Mouse (Mus musculus) heart, adult 8-10 months (tissue): ENCODE measurements around the gene Scd1. TPM values are rescaled to one million over a fixed set of nuclear protein-coding genes. Genes with fewer than 3 reads are reported as not detected.
A peak's percentile ranks its signal among the peaks of the same experiment; 100 is the strongest.
"Not testable (repeated sequence)": the region's sequence is repeated elsewhere in the genome, so short reads cannot be mapped to it uniquely, and the experiment has no call there.

Source experiments
- DNase-seq: peaks from one replicate; pipeline ENCODE4 v3.0.0; 2022; ENCODE audit warnings: low spot score
- total RNA-seq, 4 experiments: library from RNA; stranded (reverse); gene quantifications; 2 replicates each; pipeline ENCODE4 v1.2.4; 2022

Gene Scd1
- total RNA-seq, 4 experiments from 2014 or later = 14.9 to 24.2 (median 20.9) TPM

DNA sequence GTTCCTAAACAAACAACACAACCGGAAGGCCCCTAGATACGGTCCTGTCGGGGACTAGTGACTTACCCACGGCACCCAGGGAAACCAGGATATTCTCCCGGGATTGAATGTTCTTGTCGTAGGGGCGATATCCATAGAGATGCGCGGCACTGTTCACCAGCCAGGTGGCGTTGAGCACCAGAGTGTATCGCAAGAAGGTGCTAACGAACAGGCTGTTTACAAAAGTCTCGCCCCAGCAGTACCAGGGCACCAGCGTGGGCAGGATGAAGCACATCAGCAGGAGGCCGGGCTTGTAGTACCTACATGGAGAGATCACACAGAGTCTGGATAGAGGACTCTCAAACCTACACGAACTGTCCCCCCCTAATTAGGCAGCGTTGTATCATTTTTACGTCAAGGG lies 7.6 kb downstream of the Scd1 start:
- DNase-seq = no peak

DNA sequence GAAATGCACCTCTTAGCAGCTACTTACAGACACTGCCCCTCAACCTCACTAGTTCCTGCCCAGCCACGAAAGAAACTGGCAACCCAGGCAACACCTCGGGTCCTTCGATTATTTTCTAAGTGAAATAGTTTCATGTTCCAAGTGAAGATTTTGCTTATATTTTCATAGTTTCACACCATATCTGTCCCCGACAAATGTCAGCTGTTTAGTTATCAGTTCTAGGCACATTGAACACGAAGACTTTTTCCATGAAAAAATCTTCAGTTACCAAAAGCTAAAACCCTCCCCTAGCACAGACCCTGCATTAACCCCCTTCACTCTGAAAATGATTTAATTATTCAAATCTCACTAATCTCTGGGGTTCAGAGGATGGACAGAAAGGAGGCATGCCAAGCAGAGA lies 10.9 kb downstream of the Scd1 start:
- no peak for DNase-seq

DNA sequence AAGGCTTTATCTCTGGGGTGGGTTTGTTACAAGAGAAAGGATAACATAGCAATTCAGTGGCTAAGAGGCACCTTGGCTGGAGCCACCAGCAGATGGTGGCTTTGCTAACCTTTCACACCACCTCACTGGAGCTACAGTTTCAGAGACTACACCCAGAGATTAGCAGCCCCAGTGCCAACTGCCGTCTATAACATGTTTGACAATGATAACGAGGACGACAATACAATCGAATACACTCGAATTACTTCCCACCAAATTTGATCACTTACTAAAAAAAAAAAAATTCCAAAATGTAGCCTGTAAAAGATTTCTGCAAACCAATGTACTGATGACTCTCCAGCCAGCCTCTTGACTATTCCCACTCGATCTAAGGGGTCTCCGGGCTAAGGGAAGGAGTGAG lies 12.7 kb downstream of the Scd1 start:
- DNase-seq = no peak

DNA sequence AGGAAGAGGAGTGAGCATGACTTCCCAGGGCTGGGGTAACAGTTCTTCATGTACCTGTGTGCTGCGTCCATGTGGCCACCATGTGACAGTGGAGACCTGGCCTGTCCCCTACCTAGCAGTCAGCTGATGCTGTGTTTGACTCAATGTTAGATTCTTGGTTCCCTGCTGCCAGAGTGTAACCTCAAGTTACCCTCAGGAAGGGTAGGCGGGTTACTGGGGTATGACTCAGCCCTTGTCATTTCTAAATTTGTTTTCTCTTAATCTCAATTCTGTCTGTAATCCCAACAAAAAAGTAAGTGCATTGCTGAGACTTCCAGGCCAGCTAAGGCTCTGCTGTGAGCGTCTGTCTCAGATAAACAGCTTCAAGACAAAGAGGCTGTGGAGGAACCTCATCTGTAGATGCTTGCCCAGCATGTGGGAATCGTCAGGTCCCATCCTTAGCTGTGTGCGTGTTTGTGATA lies 13.7 kb downstream of the Scd1 start:
- DNase-seq = peak; percentile 41

DNA sequence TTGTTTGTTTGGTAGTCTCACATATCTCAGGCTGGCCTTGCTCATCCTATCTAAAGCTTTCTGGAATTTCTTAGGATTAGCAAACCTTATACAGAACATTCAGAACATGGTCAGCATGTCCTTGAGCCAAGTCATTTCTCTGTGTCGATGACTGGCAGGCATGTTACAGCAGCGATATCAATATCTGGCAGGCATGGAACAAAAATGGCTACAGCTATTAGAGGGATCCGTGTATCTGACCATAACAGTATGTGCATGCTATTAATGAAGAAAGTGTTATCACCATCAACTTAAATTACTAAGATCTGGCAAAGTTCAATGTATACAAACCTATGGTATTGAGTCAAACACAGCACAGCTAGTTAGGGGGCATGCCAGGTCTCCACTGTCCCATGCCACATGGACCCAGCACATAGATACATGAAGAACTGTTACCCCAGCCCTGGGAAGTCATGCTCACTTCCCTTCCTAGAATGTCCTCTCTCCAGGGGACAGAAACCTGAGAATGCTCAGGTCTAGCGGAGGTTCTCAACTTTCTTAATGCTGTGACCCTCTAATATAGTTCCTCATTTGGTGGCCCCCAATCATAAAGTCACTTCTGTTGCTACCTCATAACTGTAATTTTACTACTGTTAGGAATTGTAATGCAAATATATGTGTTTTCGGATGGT lies 15.2 kb downstream of the Scd1 start:
- no peak for DNase-seq

DNA sequence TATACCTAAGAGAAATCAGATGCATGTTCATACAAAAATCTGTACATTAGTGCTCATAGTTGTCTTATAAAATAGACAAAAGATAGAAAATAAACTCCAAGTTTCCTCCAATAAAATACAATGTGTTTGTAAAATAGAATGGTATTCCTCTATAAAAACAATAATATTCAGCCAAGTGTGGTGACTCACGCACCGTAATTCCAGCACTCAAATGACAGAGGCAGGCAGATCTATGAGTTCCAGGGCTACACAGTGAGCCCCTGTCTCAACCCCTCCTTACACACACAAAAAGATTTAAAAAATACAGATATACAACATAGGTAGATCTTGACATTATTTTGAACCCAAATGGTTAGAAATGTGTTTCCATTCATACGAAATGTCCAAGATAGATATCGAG lies 15.8 kb downstream of the Scd1 start:
- no peak for DNase-seq

DNA sequence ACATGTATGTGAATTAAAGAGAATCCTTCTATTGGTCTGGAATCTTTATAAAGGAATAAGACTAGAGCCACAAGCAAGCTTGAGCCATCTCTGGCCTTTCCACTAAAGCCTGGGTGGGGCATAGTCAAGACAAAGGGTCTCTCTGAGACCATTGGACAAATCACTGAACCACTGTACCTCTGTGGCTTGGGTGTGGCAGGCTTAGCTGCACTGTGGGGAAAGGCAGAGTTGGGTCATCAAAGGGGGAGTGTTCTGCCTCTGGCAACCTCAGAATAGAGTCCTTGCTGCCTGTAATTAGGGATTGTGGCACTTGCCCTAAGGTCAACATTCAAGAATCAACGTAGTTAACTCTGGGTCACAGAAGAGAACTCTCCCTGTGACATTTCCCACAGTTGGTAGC lies 18.2 kb downstream of the Scd1 start:
- no peak for DNase-seq

DNA sequence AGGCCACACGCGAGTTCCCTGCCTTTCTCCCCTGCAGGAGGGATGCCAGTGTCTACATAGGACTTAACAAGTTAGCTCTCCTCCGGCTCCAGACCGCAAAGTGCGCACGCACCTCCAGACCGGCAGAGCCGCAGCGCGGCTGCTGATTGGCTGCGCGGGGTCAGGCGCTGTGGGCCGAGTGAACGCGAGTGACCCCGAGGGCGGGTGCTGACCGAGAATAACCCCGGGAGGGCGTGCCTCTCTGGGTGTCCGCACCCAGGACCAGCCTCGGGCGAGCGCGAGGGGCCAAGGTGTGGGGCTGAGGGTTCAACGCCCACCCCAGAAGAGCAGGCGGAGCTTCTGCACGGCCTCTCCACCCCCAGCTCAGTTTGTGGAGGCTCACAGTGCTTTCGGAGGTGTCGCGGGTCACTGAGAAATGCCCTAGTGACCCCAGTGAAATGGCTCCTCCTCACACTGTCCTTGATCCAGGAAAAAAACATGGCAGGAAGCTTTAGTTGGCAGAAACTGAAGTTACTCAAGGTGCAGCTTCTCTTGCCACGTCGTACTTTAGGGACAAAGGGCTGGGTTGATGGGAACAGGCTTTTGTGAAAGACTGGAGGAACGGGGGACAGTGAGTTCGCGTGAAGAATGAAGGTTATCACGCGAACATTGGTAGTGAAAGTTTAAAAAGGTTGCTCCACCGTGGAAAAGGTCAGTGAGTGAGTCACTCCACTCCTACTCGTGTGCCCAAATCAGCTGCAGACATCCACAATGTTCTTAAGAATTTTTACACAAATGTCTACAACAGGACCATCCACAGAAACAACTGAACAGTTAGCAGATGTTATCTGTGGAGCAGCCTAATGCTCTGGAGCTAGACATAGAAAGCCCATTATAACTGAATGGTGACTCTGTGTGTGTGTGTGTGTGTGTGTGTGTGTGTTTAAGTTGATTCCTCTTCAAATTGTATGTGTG lies 18.9 kb downstream of the Scd1 start:
- DNase-seq = peak; percentile 95

DNA sequence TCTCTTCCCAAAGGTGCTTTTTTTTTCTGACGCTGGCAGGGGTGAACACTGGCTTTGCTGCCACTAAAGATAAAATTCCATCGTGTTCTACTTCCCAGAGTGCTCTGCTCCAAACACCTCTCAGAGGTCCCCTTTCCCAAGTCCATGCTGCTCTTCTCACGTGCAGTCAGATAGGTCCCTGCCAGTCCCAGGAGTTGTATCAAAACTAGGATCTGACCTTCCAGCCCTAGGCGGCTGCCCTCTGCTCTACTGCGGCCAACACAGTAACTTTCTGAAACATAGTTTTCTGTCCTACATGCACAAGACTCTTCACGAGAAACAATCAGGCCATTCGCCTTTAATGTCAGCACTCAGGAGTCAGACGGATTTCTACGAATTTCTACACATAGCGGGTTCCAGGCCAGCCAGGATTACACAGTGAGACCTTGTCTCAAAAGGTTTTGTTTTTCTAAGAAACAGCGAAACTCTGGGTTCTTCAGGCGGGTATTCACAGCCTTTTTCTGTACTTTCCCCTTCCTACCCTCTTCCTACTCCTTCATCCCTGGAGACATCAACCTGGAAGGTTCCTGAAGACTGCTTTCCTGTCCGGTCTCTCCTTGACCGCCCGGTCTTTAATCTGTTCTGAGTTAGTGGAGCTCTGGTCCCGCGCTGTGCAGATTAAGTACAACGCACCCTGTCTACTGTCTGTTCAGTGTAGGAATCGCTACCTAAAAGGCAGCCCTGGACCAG lies 19.8 kb downstream of the Scd1 start:
- DNase-seq = peak; percentile 30

DNA sequence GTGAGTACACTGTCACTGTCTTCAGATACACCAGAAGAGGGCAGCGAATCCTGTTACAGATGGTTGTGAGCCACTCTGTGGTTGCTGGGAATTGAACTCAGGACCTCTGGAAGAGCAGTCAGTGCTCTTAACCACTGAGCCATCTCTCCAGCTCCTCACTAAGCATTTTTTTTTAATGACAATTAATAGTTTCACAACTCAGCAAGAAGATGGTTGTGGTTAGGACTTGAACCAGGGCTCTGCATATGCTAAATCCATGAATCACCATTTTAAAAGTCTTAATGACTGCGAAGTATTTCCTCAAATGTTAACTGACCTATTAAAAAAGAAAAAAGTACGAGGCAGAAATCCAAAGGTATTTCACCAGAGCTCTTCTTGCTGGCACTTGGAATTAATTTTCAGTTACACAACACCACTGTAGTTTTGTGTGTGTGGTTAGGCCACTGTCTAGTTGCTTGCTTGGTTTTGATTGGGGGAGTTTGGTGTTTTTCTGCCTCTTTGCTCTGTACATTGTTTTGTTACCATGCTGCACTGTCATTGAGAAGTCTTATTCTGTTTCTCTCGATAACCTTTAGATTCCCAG lies 20.5 kb downstream of the Scd1 start:
- no peak for DNase-seq

DNA sequence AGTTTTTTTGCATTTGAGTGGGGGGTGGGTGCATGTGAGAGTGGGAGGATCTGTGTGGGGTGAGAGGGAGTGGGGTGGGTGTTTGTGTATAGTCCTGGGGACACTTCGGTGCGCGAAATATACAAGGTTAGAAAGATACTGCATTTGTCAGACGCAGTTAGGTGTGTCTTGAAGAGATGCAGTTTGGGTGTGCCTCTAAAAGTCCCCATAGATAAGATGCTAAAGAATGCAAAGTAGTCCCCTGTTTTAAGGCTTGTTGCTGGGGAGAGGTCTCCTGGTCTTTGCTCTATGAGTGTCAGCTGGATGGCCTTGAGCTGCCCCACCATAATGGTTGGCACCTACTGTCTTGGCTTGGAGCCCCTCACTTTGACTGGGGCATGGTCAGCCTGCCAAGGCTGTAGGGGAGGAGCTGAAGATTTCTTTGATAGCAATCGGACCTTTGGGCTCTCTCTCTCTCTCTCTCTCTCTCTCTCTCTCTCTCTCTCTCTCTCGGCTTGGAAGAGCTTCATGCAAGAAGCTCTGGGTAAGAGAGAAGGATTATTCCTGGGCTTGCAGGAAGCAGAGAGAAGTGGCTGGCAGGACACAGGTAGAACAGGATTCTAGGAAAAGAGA lies 21.7 kb downstream of the Scd1 start:
- DNase-seq = no peak

DNA sequence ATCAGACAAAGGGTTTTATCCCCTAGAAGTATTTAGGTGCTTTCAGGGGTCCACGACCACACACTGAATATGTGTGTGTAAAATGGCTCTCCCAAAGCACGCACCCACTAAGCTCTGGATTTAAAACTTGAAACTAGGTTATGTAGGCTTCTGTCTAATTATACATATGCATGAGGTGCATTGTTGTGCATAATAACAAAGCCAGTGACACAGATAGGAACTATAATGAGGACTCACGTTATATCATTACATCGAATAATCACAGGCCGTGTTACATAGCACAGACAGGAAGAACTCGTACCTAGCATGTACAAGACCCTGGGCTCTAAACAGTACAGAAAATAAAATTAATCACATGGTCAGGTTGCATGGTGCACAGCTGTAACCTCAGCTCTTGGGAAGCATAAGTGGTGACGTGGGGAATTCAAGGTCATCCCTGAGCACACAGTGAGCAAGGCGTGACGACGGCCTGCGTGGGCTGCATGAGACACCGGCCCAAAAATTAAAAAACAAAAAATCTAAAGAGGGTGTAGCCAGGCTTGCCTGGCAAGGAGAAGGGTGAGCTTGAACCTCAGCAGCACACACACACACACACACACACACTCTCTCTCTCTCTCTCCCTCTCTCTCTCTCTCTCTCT lies 24.9 kb downstream of the Scd1 start:
- no peak for DNase-seq

DNA sequence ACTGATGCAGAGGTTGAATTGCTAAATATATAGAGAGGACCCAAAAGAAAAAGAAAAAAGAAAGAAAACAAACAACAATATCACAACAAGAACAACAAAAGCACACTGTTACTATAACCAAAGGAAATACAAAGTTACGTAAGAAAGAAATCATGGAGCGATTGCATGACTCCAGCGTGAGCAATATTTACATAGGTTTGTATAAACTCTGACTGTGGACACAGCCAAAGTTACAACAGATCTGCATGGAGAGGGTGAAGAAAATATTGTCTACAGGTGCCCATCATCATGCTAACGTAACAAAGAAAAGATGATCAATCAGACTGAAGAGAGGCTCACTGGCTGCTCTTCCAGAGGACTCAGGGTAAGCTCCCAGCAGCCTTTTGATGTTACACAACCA lies 27.6 kb downstream of the Scd1 start:
- no peak for DNase-seq

DNA sequence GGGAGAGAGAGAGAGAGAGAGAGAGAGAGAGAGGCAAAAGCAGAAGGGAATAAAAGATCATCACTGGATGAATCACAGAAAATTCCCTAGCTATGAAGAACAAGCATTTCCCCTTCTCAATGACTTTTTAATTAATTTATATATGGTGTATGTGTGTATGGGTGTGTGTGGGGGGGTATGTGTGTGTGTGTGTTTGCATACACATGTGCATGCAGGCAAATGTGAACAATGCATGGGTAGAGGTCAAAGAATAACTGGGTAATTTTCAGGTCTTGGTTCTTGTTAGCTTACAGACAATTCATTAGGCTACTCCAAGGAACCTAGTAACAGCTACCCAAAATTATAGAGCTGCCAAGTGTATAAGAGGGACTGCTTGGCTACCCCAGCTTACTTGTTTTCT lies 28.6 kb downstream of the Scd1 start:
- no peak for DNase-seq

DNA sequence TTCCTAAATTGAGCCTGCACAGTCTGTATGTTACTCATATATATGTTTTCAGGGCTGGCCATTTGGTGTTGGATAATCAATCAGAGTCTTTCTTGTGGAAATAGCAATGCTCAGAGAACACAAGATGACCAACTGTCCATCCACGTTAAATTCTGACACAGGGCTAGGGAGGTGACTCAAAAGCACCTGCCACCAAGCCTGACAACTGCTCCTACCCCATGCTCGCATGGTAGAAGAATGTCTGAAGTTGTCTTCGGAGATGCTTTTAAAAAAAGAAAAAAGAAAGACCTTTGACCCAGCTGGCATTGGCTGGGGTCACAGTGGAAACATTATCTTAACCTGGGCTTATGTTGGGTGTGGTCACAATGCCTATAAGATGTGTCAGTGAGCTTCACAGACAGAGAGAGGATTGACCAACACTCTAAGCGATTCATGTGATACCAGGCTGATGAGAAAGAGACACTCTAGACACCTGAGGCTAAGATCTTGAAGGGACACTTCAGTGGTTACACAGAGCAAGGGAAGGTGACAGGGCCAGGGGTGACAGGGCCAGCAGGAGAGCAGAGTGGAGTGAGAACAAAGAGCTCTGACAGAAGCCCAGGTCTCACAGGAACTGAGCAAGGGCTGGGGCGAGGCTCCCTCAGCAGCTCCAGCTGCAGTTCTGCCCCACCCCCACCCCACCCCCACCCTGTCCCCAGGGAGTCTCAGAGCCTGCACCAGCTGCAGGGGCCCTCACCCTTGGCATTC lies 29.9 kb downstream of the Scd1 start:
- no peak for DNase-seq

DNA sequence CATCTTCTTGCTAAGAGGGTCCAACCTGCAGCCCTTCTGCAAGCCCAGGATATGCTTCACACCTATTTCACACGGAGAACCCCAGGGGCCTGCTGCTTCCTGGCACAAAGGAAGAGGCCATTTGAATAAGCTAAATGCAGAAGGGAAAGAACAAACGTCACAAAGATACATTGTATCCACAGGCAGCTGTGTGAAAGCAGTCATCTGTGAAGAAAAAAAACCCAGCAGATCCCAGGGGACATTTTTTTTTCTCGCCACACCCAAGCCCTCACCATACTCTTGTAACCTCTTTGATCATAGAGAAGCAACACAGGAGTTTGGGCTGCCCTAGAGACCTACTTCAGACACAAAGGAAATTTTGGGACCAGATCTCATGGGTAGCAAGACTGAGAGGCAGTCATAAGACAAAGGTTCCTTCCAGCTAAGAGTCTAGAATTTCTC lies 31.1 kb downstream of the Scd1 start:
- no peak for DNase-seq

DNA sequence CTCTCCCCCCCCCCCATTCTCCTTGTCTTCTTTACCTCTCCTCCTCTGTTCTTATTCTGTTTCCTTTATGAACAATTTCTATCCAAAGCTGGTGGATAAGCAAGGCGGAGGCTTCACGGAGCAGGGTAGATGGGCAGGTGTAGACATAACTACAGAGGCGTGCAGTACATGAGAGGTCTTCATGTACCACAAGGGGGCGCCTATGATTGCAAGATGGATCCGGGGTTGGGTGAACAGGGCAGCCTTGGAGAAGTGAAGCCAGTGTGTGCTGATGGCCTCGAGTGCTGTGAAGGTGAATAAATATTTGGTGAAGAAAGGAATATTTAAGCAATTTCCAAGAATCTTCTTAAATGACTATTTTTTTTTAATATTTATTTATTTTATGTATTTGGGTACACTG lies 34.7 kb downstream of the Scd1 start:
- DNase-seq = peak; percentile 90

DNA sequence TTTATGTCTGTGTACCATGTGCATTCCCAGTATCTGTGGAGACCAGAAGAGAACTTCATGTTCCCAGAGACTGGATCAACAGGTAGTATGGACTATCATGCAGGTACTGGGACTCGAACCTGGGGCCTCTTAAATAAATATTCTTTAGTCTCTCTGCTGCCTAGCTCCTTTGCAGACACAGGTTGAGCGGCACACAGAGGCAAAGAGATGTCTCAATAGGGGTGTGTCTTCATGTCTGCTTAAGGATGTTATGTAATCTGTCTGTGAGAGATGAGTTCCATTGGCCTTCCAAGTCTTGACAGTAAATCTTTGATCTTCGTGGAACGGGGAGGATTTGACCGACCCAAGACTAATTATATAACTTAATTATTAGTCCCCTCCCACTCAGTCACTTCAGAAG lies 37.4 kb downstream of the Scd1 start:
- no peak for DNase-seq

DNA sequence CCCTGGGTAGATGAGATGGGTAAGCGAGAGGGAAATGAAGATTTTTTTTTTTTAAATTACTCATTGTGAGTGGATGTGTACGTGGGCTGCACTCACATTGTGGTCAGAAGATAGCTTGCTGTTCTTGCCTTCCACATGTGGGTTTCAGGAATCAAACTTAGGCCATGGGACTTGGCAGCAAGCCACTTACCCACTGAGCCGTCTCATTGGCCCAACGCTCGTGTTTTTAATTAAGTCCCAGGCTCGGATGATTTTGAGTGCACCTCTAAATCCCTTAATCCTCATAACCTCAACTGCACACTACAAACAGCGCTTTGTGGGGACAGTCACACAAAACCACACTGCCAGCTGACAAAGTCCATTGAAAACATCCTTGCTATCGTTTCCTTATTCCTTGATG lies 38.3 kb downstream of the Scd1 start:
- DNase-seq = no peak

DNA sequence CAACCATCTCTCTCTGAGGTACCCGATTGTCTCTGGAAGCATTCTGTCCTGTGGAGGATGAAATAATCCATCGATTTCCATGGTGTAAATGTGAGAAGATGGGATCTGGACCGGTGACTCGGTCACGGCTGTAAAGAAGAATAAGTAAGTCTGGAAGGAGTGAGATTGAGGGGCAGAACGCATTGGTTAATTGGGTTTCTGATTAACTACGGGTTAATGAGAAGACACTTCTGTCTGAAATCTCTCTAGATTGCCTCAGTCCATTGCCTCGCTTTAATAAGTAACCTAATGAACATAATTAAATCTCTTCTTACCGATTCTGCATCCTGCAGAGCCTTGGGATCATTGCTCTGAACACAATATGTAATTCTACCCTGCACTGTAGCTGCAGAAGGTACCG lies 40.6 kb downstream of the Scd1 start:
- DNase-seq = not testable (repeated sequence)
